Mouse (Mus musculus): Measurements from ENCODE around the gene Vwa1. TPM values are rescaled to one million over a fixed set of nuclear protein-coding genes. Genes with fewer than 3 reads are reported as not detected.

Vwa1 gene
- total RNA-seq, 2 experiments from 2014 or later: 9.0 to 13.8 TPM

GRCm38 (mm10) chr4:155784081-155784701 lies 9.7 kb upstream of the Vwa1 start:
- intact Hi-C loops (cut with DNase I; ENCODE audit: low total_unique reads): no loop called here
- DNase-seq: peak; percentile 86

DNA sequence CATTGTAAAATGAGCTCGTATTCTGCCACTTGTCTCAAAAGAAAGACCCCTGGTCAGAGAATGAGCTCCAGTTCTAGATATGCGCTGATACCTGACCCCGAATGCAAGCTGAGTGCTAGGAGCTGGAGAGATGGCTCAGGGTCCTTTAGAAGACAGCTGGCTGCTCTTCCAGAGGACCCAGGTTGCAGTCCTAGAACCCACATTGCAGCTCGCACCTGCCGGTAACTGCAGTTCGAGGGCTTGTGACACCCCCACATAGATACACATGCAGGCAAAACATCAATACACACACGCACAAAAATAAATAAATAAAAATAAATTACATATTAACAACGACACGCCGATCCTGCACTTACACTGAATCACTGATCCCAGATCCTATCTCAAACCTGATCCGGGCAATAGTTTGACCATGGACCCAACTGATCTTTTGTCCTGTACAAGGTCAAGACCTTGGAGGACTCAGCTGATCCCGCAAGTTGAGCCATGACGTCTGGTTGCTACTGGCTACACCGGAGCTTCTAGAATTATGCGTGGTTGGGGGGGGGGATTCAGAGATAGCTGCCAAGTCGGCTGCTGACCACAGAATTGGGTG lies 9.1 kb upstream of the Vwa1 start:
- intact Hi-C loops (cut with DNase I; ENCODE audit: low total_unique reads): no loop called here
- DNase-seq: no peak

DNA sequence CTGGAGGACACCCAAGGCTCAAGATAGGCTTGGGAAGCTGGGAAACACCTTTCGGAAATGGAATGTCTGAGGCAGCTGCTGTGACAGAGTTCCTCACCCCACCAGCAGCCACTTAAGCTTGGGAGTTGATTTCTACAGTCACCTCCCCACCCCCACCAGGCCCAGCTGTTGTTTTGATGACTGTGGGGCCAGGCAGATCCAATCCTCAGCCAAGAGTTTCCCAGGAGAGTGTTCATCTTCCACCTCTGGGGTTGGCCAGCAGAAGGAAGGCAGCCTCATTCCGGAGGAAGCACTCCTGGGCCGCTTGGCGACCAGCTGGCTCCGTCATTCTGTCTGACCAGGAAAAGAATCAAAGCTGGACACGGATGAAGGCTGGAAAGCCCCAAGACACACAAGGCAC lies 6.4 kb upstream of the Vwa1 start:
- peak; percentile 91 for DNase-seq
- intact Hi-C loops (cut with DNase I; ENCODE audit: low total_unique reads): no loop called here

GRCm38 (mm10) chr4:155779498-155779897 lies 5.0 kb upstream of the Vwa1 start:
- intact Hi-C loops (cut with DNase I; ENCODE audit: low total_unique reads): no loop called here
- no peak for DNase-seq

DNA sequence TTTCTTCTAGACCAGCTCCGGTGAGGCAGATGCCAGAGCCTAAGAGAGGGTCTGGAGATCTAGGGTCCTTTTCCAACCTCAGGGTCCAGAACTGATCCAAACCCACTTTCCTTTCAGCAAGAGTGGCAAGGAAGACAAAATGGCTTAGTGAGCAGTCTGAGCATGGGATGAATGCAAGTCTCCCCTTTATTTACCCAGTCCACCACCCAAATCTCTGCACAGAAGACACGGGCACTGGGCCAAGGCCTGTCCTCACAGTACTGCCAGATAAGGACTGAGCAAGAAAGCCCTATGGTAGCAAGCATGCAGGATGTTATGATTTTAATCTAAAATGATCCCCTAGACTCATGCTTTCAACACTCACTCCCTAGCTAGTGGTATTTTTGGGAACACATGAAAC lies 3.3 kb upstream of the Vwa1 start:
- intact Hi-C loops (cut with DNase I; ENCODE audit: low total_unique reads): no loop called here
- DNase-seq: no peak

GRCm38 (mm10) chr4:155776704-155777335 lies 2.3 kb upstream of the Vwa1 start:
- no peak for DNase-seq
- intact Hi-C loops (cut with DNase I; ENCODE audit: low total_unique reads): no loop called here

DNA sequence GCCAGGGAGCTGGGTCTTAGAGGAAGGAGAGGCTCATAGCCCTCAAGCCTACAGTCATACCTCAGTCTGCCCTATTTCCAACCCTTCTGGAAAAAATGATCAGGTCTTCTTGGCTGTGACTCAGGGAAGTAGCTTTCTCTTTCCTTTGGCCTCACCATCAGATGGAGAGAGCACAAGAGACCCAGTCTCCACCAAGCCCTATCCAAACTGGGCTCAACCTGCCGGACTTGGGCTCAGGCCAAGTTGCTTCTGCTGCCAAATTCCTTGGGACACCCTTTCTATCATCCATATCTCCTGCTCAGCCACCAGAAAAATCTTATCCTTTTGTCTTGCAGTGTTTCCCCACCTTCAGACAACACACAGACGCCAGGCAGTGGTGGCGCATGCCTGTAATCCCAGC lies 1.4 kb upstream of the Vwa1 start:
- DNase-seq: peak; percentile 45
- intact Hi-C loops (cut with DNase I; ENCODE audit: low total_unique reads): no loop called here

DNA sequence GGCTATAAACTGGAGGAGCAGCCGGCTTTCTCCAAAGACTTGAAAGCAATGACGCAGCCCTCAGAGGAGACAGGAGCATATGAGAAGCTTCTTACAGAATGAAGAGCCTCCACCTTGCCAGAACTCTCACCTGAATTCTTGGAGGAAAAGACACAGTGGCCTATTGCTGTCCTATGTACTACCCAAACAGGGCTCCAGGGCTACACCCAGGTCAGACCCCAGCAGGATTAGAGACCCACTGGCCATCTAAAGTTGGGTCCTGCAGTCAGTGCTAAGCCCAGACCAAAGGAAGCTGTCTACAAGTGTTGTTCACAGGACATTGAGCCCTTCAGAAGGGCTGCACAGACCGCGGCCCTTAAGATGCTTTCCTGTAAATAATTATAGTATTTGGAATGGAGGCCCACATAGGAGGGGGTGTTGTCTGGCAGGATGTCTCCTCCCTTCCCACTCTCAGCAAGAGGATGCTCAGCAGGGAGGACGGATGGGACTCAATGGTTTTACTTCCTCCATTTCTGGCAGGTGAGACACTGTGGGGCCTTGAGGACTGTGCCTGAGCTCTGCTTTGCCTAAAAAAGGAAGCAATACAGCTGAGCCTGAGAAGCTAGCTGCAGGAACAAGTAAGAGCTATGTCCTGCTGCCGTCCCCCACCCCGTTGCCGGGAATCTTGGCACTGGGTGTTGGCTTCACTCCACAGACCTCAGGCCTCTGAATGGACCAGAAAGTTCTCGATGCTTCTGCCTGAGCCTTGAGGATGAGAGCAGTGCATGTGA lies 658 bp upstream of the Vwa1 start:
- DNase-seq: peak; percentile 77
- intact Hi-C loops (cut with DNase I; ENCODE audit: low total_unique reads): no loop called here

DNA sequence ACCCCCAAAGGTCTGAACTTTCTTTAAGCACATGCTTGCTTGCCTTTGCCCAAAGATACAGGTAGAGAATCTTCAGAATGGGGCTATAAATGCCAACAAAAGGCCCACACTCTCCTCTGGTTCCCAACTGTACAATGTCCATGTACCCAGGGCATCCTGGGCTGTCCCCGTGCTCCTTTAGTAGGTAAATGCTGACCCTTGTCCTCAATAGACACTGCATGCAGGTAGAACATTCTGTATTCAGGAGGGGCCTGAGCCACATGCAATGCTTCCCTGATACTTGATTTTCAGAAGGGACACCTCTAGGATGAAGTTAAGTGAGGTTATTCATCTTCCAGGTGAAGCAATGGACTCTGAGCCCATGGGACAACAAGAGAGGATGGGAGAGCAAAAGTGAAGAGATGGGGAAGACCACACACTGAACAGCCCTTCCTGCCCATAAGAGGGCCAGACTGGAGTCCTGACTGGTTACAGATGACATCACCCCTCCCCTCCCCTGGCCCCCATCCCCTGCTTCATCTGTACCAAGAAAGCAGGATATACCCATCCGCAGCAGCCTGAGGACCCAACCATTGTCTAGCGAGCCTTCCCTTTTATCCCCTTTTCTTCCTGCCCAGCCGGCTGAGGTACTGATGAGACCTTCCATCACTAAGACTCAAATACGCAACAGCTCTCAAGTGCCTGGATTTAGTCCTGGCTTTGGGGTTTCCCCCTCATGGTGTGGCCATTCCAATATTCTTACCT lies 991 bp downstream of the Vwa1 start:
- intact Hi-C loops (cut with DNase I; ENCODE audit: low total_unique reads): no loop called here
- no peak for DNase-seq

- DNase-seq: no peak
- intact Hi-C loops (cut with DNase I; ENCODE audit: low total_unique reads): no loop called here
Observed at GRCm38 (mm10) chr4:155772786-155773185, 1.7 kb downstream of the Vwa1 start.

DNA sequence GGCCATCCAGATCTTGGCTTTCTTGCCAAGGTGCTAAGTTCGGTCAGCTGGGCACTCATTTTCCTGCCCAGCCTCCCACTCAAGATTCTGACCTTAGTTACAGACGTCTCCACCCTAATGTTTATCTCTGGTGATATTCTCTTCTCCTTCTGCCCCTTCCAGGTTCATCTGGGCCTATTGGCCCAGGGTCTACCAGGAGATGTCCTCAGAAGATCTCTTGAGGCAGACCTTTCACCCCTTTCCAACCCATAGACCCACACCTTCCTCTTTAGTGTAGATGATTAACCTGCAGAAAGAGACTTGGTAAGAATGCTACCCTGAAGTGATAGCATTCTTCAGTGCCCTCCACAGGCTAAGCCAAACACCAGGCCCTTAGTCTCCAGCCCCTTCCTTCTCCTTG lies 2.8 kb downstream of the Vwa1 start:
- DNase-seq: no peak
- intact Hi-C loops (cut with DNase I; ENCODE audit: low total_unique reads): no loop called here

DNA sequence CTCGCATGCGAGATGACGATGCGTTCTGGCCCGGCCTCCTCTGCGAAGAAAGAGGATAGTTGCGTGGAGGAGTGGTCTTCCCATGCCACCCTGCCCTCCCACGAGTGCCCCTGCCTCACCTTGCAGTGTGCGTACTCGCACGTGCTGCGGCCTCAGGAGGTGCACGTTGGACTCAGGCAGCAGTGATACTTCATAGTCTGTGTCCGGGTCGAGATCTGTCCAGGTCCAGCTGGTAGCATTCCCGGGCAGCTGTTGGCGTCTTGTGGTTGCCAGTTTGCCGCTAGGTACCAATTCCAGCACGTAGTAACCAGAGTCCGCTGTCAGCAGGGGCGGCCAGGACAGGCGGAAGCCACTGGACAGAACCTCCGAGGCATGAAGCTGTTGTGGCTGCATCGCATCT lies 3.9 kb downstream of the Vwa1 start:
- peak; percentile 81 for DNase-seq
- intact Hi-C loops (cut with DNase I; ENCODE audit: low total_unique reads): no loop called here

DNA sequence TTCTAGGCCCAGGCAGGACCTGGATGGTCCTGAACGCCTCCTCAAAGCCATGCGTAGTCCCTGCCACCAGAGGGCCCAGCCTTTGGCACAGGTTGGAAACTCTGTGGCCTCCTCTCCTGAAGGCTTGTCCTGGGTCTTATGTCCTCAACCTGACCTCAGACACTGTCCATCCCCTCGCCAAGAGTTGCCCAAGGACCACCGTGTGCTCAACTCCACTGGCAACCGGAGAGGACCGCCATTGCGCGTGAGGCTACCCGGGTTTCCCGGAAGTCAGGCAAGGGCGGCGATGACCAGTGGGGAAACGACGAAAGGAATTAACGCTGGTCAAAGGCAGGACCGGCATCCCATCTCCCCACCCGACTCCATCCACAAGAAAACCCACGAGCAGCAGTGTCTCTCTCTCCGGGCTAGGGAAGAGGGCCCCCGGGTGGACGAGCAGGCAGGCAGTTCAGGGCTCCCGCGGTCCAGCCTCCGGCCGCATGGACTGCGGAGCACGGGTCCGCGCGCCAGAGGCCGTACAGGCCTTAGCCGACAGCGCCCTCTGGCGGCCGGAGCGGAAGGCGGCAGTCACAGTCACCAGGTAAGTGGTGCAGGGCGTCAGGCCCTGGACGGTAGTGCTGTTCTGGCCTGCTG lies 4.5 kb downstream of the Vwa1 start:
- intact Hi-C loops (cut with DNase I; ENCODE audit: low total_unique reads): loop anchor here (5.0 kb wide), 1 partner anchor 48 kb away; no protein-coding TSS in a partner anchor
- peak; percentile 91 for DNase-seq

GRCm38 (mm10) chr4:155769496-155769879 lies 5.0 kb downstream of the Vwa1 start:
- DNase-seq: no peak
- intact Hi-C loops (cut with DNase I; ENCODE audit: low total_unique reads): loop anchor here (5.0 kb wide), 1 partner anchor 47 kb away; no protein-coding TSS in a partner anchor

GRCm38 (mm10) chr4:155762357-155762756 lies 12.1 kb downstream of the Vwa1 start:
- intact Hi-C loops (cut with DNase I; ENCODE audit: low total_unique reads): no loop called here
- DNase-seq: no peak

- intact Hi-C loops (cut with DNase I; ENCODE audit: low total_unique reads): no loop called here
- no peak for DNase-seq
Observed at GRCm38 (mm10) chr4:155761356-155762099, 13.0 kb downstream of the Vwa1 start.

GRCm38 (mm10) chr4:155760613-155761355 lies 13.7 kb downstream of the Vwa1 start, which contains the start of gene Atad3a:
Gene Atad3a, minus strand, starts transcription at chr4:155761093.
- intact Hi-C loops (cut with DNase I; ENCODE audit: low total_unique reads): no loop called here
- peak; percentile 97 for DNase-seq

All from gastrocnemius, postnatal 14 days (tissue).